Mouse (Mus musculus) midbrain, embryonic 12.5 days (tissue): ENCODE results near the gene F7. TPM values are rescaled to one million over a fixed set of nuclear protein-coding genes. Genes with fewer than 3 reads are reported as not detected.

Experiments used
- ATAC-seq: fragments of 200-750 bp; cut with Nextera tagmentation; 2 replicates; pipeline ENCODE4 v1.8.0; 2017; ENCODE audit warnings: low read depth, moderate TSS enrichment, moderate library complexity; ENCODE audit not compliant: low FRiP score
- H3K27ac ChIP-seq: fragments of 300-500 bp; sonication (generic); replicated peaks from 2 replicates; pipeline ENCODE4 v1.5.1; 2016; ENCODE audit warnings: mild to moderate bottlenecking
- H3K27me3 ChIP-seq: fragments of 300-500 bp; sonication (generic); 2 replicates; pipeline ENCODE4 v1.6.1; 2016; ENCODE audit warnings: mild to moderate bottlenecking
- H3K36me3 ChIP-seq: fragments of 300-500 bp; sonication (generic); 2 replicates; pipeline ENCODE4 v1.6.1; 2016
- H3K4me1 ChIP-seq: fragments of 300-500 bp; sonication (generic); 2 replicates; pipeline ENCODE4 v1.6.1; 2016
- H3K4me2 ChIP-seq: fragments of 300-500 bp; sonication (generic); replicated peaks from 2 replicates; pipeline ENCODE4 v1.6.1; 2016; ENCODE audit warnings: mild to moderate bottlenecking, moderate library complexity
- H3K4me3 ChIP-seq: fragments of 300-500 bp; sonication (generic); 2 replicates; pipeline ENCODE4 v1.5.1; 2016; ENCODE audit warnings: mild to moderate bottlenecking
- H3K9ac ChIP-seq: fragments of 300-500 bp; sonication (generic); replicated peaks from 2 replicates; pipeline ENCODE4 v1.6.1; 2016; ENCODE audit warnings: mild to moderate bottlenecking, moderate library complexity
- H3K9me3 ChIP-seq: fragments of 300-500 bp; sonication (generic); 2 replicates; pipeline ENCODE4 v1.6.1; 2016; ENCODE audit warnings: mild to moderate bottlenecking
- WGBS: fragments of 180-500 bp; shearing (Covaris S2); methylation state at CpG from one replicate; pipeline ENCODE4 v1.1.7; 2016; 5-methylcytosine and 5-hydroxymethylcytosine counted together
- polyA plus RNA-seq: library from polyadenylated mRNA; unstranded; fragments of >200 nt; fragmentation: Nextera tagmentation; extraction: Ambion mirVana; gene quantifications from 2 replicates; pipeline ENCODE4 v1.2.1, GENCODE M21; 2016

F7 gene
- polyA plus RNA-seq, 1 experiment from 2014 or later: 0.15 TPM

- H3K27me3 ChIP-seq: no peaks in the 10 kb centered on the region
- ATAC-seq: no peak
- no peak overlapping the region for H3K27ac ChIP-seq
- no peak overlapping the region for H3K4me2 ChIP-seq
- no peak overlapping the region for H3K4me3 ChIP-seq
- no peaks in the 10 kb centered on the region for H3K9me3 ChIP-seq
- WGBS: 94% methylated on average over 7 of the region's 7 CpGs
- no peak overlapping the region for H3K9ac ChIP-seq
- peaks cover 100% of the 10 kb centered on the region for H3K36me3 ChIP-seq
- H3K4me1 ChIP-seq: no peaks in the 10 kb centered on the region
These were observed 51.7 kb downstream of the F7 start for GRCm38 (mm10) chr8:13077542-13077941.

Other genes with a start within 250 kb of the F7 start
- 97.8 and 104 TPM in 2 replicates for gene Mcf2l, start 152.2 kb upstream of the F7 start, polyA plus RNA-seq
- gene F10, start 11.3 kb downstream of the F7 start, polyA plus RNA-seq: 0.50 and 0.52 TPM in 2 replicates
- 0.56 and 0.98 TPM in 2 replicates for gene Proz, start 34.9 kb downstream of the F7 start, polyA plus RNA-seq
- gene Pcid2, start 79.4 kb downstream of the F7 start, polyA plus RNA-seq: 58.9 and 62.3 TPM in 2 replicates
- gene Cul4a, start 79.6 kb downstream of the F7 start, polyA plus RNA-seq: 82.1 and 86.1 TPM in 2 replicates
- 242 and 251 TPM in 2 replicates for gene Lamp1, start 133.1 kb downstream of the F7 start, polyA plus RNA-seq
- gene Grtp1, start 174.6 kb downstream of the F7 start, polyA plus RNA-seq: 16.4 and 17.1 TPM in 2 replicates
- 0.28 TPM in 1 of 2 replicates, not detected in the other for gene Adprhl1, start 228.1 kb downstream of the F7 start, polyA plus RNA-seq